Mouse (Mus musculus): Measurements from ENCODE around the gene Mcf2l.

The Mcf2l gene

GRCm38 (mm10) chr8:12874194-12874791, 687 bp downstream of the Mcf2l start:
- no peak for DNase-seq (ENCODE audit: low spot score in 2 of 2)

GRCm38 (mm10) chr8:12874971-12875370, 1.4 kb downstream of the Mcf2l start:
- no peak for DNase-seq (ENCODE audit: low spot score in 2 of 2)

- no peak for DNase-seq (ENCODE audit: low spot score in 2 of 2)
These were observed 3.5 kb downstream of the Mcf2l start for GRCm38 (mm10) chr8:12877126-12877525.

GRCm38 (mm10) chr8:12880163-12880562, 6.6 kb downstream of the Mcf2l start:
- no peak for DNase-seq (ENCODE audit: low spot score in 2 of 2)

GRCm38 (mm10) chr8:12883051-12884004, 9.7 kb downstream of the Mcf2l start:
- no peak for DNase-seq (ENCODE audit: low spot score in 2 of 2)

GRCm38 (mm10) chr8:12887772-12888435, 14.3 kb downstream of the Mcf2l start:
- no peak for DNase-seq (ENCODE audit: low spot score in 2 of 2)

- DNase-seq (ENCODE audit: low spot score in 2 of 2): no peak
These were observed 15.5 kb downstream of the Mcf2l start for GRCm38 (mm10) chr8:12889046-12889598.

GRCm38 (mm10) chr8:12892882-12893446, 19.4 kb downstream of the Mcf2l start:
- no peak for DNase-seq (ENCODE audit: low spot score in 2 of 2)

- DNase-seq (ENCODE audit: low spot score in 2 of 2): no peak
These were observed 20.4 kb downstream of the Mcf2l start for GRCm38 (mm10) chr8:12893797-12894578.

GRCm38 (mm10) chr8:12894783-12895534, 21.4 kb downstream of the Mcf2l start:
- no peak for DNase-seq (ENCODE audit: low spot score in 2 of 2)

GRCm38 (mm10) chr8:12895535-12896150, 22.0 kb downstream of the Mcf2l start:
- no peak for DNase-seq (ENCODE audit: low spot score in 2 of 2)

- DNase-seq (ENCODE audit: low spot score in 2 of 2): peak in 1 of 2 experiments; percentile 35
These were observed 23.1 kb downstream of the Mcf2l start for GRCm38 (mm10) chr8:12896494-12897373.

GRCm38 (mm10) chr8:12897815-12898214, 24.2 kb downstream of the Mcf2l start:
- DNase-seq (ENCODE audit: low spot score in 2 of 2): no peak

GRCm38 (mm10) chr8:12903790-12904415, 30.3 kb downstream of the Mcf2l start:
- no peak for DNase-seq (ENCODE audit: low spot score in 2 of 2)

GRCm38 (mm10) chr8:12905122-12905521, 31.5 kb downstream of the Mcf2l start:
- DNase-seq (ENCODE audit: low spot score in 2 of 2): no peak

- no peak for DNase-seq (ENCODE audit: low spot score in 2 of 2)
These were observed 32.2 kb downstream of the Mcf2l start for GRCm38 (mm10) chr8:12905599-12906321.

- no peak for DNase-seq (ENCODE audit: low spot score in 2 of 2)
These were observed 33.0 kb downstream of the Mcf2l start for GRCm38 (mm10) chr8:12906597-12906996.

- no peak for DNase-seq (ENCODE audit: low spot score in 2 of 2)
These were observed 34.1 kb downstream of the Mcf2l start for GRCm38 (mm10) chr8:12907730-12908129.
